Mouse (Mus musculus) small intestine, adult 2 months (tissue): Measurements from ENCODE around the gene H2al1h.

Experiments used
- CTCF ChIP-seq: fragments of 200-500 bp; IDR thresholded peaks from 2 replicates; pipeline ENCODE4 v1.5.1; 2012; ENCODE audit warnings: low read depth, mild to moderate bottlenecking, control low read depth, inconsistent platforms, low read length, moderate library complexity, mixed read lengths; ENCODE audit not compliant: insufficient replicate concordance, insufficient read length; ENCODE audit errors: extremely low read depth
- POLR2A ChIP-seq: fragments of 200-500 bp; IDR thresholded peaks from 2 replicates; pipeline ENCODE4 v1.6.1; 2012; ENCODE audit warnings: low read depth, mild to moderate bottlenecking, control low read depth, inconsistent platforms, low read length, moderate library complexity

DNA sequence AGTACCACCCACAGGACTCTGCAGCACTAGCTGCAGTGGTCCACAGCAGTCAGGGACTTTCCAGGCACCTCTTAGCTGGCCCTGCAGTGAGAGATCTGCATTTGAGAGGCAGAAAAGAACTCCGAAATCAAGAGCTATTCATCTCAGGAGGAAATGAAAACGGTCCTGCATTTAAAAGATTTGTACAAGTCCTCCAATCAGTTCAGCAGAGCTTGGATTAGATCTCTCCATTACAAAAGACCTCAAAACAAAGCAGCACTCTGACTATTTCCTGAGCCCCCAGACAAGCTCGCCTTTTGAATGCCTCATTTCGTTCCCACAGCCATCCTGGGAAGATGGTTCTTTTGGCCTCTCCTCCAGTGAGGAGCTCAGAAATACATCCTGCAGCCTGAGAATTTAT lies 32.0 kb upstream of the H2al1h start:
- TF ChIP-seq POLR2A (no peak), CTCF (no peak)
